Mouse (Mus musculus) ES-CJ7 (cell line): ENCODE results near the gene Mtch1.

ENCODE experiments used
- DNase-seq: peaks from one replicate; pipeline ENCODE4 v3.0.0; 2011; ENCODE audit warnings: low read depth, low spot score

The Mtch1 gene

GRCm38 (mm10) chr17:29305871-29306270 is 41.9 kb downstream of the Mtch1 start:
- DNase-seq: no peak

GRCm38 (mm10) chr17:29305058-29305806 is 42.5 kb downstream of the Mtch1 start:
- DNase-seq: no peak

GRCm38 (mm10) chr17:29304376-29305057 is 43.2 kb downstream of the Mtch1 start:
- DNase-seq: no peak

GRCm38 (mm10) chr17:29303856-29304255 is 43.9 kb downstream of the Mtch1 start:
- no peak for DNase-seq

GRCm38 (mm10) chr17:29303087-29303486 is 44.6 kb downstream of the Mtch1 start:
- peak; percentile 38 for DNase-seq

- no peak for DNase-seq
These were observed 45.6 kb downstream of the Mtch1 start for GRCm38 (mm10) chr17:29302149-29302548.

- no peak for DNase-seq
These were observed 46.3 kb downstream of the Mtch1 start for GRCm38 (mm10) chr17:29301421-29301820.

GRCm38 (mm10) chr17:29300926-29301325 is 46.8 kb downstream of the Mtch1 start:
- DNase-seq: no peak

GRCm38 (mm10) chr17:29299282-29299681 is 48.5 kb downstream of the Mtch1 start:
- DNase-seq: no peak

- DNase-seq: peak; percentile 72
These were observed 49.9 kb downstream of the Mtch1 start for GRCm38 (mm10) chr17:29297813-29298212.

GRCm38 (mm10) chr17:29297321-29297720 is 50.4 kb downstream of the Mtch1 start:
- DNase-seq: no peak

- no peak for DNase-seq
These were observed 51.9 kb downstream of the Mtch1 start for GRCm38 (mm10) chr17:29295835-29296234.

- no peak for DNase-seq
These were observed 53.7 kb downstream of the Mtch1 start for GRCm38 (mm10) chr17:29293807-29294605.

GRCm38 (mm10) chr17:29292996-29293395 is 54.7 kb downstream of the Mtch1 start:
- no peak for DNase-seq

GRCm38 (mm10) chr17:29291793-29292192 is 55.9 kb downstream of the Mtch1 start:
- DNase-seq: no peak

- DNase-seq: no peak
These were observed 65.3 kb downstream of the Mtch1 start for GRCm38 (mm10) chr17:29282216-29282952.
